Mouse (Mus musculus): ENCODE results near the gene Pik3ap1. TPM values are rescaled to one million over a fixed set of nuclear protein-coding genes. Genes with fewer than 3 reads are reported as not detected.

The Pik3ap1 gene
- polyA plus RNA-seq, 1 experiment from 2014 or later = 8.6 TPM

DNA sequence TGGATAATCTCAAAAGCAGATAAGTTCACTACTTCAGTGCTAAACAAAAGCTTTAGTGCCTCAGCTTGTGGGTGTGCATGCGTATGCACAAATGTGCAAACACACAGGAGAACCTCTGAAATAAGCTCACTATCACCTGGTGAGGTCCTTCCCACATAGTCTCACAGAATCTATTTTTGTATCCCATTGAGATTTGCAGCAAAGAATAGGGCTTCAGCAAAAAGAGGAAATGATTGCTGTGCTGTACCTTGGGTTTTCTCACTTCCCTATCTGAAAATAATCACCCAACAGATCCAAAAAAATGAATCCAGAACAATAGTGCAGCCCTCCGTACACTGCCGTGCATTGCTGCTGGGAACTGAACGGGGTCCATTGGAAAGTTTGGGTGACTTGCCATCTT, 12.6 kb downstream of the Pik3ap1 start:
- no peak for ATAC-seq
- no peaks in the 10 kb centered on the region for H3K36me3 ChIP-seq (ENCODE audit: insufficient read depth, low read length)
- TF ChIP-seq CTCF (IDR thresholded peaks at IDR 0.05) = no peak
- H3K27ac ChIP-seq (ENCODE audit: low read length) = no peak overlapping the region
- H3K9me3 ChIP-seq (ENCODE audit: low read length) = no peaks in the 10 kb centered on the region
- peaks cover 5% of the 10 kb centered on the region; the same call in 1 of the 2 replicates for H3K4me1 ChIP-seq (ENCODE audit: insufficient read depth, low read depth, low read length)
- no peaks in the 10 kb centered on the region for H3K27me3 ChIP-seq (replicated peaks; ENCODE audit: insufficient read depth, low read length)
- DNase-seq (ENCODE audit: low spot score) = no peak
- 76% methylated on average over 4 of the region's 4 CpGs for WGBS
- H3K4me2 ChIP-seq (replicated peaks; ENCODE audit: low read depth, low read length) = no peak overlapping the region
- H3K9ac ChIP-seq (replicated peaks; ENCODE audit: low read depth) = no peak overlapping the region
- no peak overlapping the region for H3K4me3 ChIP-seq (ENCODE audit: low read depth, low read length)

DNA sequence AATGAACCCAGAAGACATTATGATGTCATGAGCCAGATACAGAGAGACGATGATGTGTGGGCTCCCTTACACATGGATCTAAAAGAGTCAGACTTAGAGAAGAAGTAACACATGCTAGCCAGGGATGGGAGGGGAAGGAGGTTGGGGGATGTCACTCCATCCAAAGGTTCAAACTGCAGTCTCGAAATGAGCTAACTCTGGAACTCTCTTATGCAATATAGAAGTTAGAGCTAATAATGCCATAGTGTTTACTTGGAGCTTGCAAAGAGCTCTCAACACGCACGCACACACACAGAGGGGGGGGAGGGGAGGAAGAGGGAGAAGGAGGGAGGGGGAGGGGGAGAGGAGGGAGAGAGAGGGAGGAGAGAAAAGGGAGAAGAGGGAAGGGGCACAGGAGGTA, 13.5 kb downstream of the Pik3ap1 start:
- ATAC-seq (no peak), DNase-seq (ENCODE audit: low spot score) (peak; percentile 46)
- H3K27ac ChIP-seq (ENCODE audit: low read length) = no peak overlapping the region
- H3K36me3 ChIP-seq (ENCODE audit: insufficient read depth, low read length) = no peaks in the 10 kb centered on the region
- no peak overlapping the region for H3K4me3 ChIP-seq (ENCODE audit: low read depth, low read length)
- H3K9ac ChIP-seq (replicated peaks; ENCODE audit: low read depth) = no peak overlapping the region
- H3K4me1 ChIP-seq (ENCODE audit: insufficient read depth, low read depth, low read length) = peaks cover 5% of the 10 kb centered on the region; the same call in 1 of the 2 replicates
- no peaks in the 10 kb centered on the region for H3K9me3 ChIP-seq (ENCODE audit: low read length)
- WGBS = 40% methylated on average over 4 of the region's 4 CpGs
- no peak overlapping the region for H3K4me2 ChIP-seq (replicated peaks; ENCODE audit: low read depth, low read length)
- no peaks in the 10 kb centered on the region for H3K27me3 ChIP-seq (replicated peaks; ENCODE audit: insufficient read depth, low read length)
- TF ChIP-seq EP300 (IDR thresholded peaks at IDR 0.05) (no peak), CTCF (IDR thresholded peaks at IDR 0.05) (no peak)

DNA sequence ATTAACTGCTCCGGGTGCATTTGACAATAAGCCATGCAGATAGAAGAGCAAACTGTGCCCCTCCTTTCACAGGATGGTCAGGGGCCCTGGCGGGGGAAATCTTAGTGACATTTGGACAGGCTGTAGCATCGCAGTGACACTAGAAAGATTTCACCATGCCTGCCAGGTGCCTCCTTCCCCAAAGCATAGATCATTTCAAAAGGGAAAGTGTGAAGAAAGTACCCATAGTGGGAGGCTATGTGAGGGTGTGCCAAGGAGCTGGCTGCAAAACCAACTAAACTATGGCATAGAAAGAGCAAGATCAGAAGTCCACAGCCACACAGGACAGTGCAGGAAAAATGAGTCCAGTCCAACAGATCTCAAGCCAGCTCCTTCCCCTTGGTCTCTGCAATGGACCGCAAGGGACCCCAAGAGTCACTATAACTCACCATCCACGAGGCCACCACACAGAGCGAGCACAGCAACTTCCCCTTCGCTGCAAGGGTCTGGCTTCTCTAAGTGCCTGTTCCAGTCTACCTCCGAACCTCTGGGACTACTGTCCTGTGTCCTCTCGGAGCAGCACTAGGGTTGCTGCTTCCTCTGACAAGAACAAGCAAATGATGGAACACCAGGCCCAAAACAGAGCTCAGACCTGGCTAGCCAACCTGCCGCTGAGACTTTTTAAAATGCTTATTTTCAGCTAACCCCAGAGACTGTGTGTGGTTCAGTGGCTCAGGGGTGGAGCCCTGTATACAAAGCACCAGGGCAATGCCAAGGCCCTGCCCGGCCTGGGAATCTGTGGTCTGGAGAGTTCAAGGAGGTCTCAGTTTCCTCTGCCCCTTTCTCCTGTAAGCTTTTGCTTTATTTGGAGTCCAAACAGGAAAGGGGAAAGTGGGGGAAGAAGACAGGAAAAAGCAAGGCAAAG, 15.1 kb downstream of the Pik3ap1 start:
- Histone ChIP-seq H3K4me3 (ENCODE audit: low read depth, low read length) (no peak overlapping the region), H3K9ac (replicated peaks; ENCODE audit: low read depth) (no peak overlapping the region), H3K4me1 (ENCODE audit: insufficient read depth, low read depth, low read length) (peaks cover 5% of the 10 kb centered on the region; the same call in 1 of the 2 replicates), H3K4me2 (replicated peaks; ENCODE audit: low read depth, low read length) (no peak overlapping the region), H3K27ac (ENCODE audit: low read length) (no peak overlapping the region), H3K9me3 (ENCODE audit: low read length) (no peaks in the 10 kb centered on the region), H3K27me3 (replicated peaks; ENCODE audit: insufficient read depth, low read length) (no peaks in the 10 kb centered on the region), H3K36me3 (ENCODE audit: insufficient read depth, low read length) (no peaks in the 10 kb centered on the region)
- DNase-seq (ENCODE audit: low spot score) (no peak), ATAC-seq (no peak)
- 71% methylated on average over 11 of the region's 11 CpGs for WGBS
- TF ChIP-seq CTCF (IDR thresholded peaks at IDR 0.05) = no peak
- no peak for TF ChIP-seq EP300 (IDR thresholded peaks at IDR 0.05)

DNA sequence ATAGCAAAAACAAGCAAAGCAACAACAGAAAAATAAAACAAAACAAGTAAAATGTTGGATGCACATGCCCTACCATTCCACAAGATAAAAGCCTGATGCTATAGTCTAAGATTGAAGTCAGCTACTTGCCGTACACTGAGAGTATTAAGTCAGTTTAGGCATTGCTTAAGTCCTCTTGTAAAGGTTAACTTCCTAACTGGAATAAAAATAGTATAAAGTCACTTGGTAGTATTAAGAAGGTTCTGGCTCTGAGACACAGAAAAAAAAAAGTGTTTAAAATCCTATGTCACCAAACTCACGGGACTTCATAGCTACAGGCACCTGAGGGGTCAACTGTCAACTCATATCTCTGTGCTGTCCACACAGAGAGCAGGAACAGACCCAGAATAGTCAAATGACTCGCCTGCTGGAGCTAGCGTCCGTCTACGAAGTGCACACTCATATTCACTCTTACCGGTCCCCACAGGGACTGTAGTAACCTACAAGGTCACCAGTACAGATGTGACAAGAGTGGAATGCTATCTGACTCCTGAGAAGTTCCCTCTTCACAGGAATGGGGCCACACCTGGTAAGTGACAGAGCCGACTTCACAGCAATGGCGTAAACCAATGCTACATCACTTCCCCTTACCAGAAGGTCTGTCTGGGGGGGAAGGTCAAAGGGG, 17.9 kb downstream of the Pik3ap1 start:
- Histone ChIP-seq H3K27me3 (replicated peaks; ENCODE audit: insufficient read depth, low read length) (no peaks in the 10 kb centered on the region), H3K9me3 (ENCODE audit: low read length) (no peaks in the 10 kb centered on the region), H3K4me3 (ENCODE audit: low read depth, low read length) (no peak overlapping the region), H3K4me2 (replicated peaks; ENCODE audit: low read depth, low read length) (no peak overlapping the region), H3K9ac (replicated peaks; ENCODE audit: low read depth) (no peak overlapping the region), H3K36me3 (ENCODE audit: insufficient read depth, low read length) (no peaks in the 10 kb centered on the region), H3K27ac (ENCODE audit: low read length) (no peak overlapping the region), H3K4me1 (ENCODE audit: insufficient read depth, low read depth, low read length) (peaks cover 5% of the 10 kb centered on the region; the same call in 1 of the 2 replicates)
- DNase-seq (ENCODE audit: low spot score) = no peak
- no peak for ATAC-seq
- TF ChIP-seq CTCF (IDR thresholded peaks at IDR 0.05) (no peak), EP300 (IDR thresholded peaks at IDR 0.05) (no peak)
- 56% methylated on average over 9 of the region's 9 CpGs for WGBS

DNA sequence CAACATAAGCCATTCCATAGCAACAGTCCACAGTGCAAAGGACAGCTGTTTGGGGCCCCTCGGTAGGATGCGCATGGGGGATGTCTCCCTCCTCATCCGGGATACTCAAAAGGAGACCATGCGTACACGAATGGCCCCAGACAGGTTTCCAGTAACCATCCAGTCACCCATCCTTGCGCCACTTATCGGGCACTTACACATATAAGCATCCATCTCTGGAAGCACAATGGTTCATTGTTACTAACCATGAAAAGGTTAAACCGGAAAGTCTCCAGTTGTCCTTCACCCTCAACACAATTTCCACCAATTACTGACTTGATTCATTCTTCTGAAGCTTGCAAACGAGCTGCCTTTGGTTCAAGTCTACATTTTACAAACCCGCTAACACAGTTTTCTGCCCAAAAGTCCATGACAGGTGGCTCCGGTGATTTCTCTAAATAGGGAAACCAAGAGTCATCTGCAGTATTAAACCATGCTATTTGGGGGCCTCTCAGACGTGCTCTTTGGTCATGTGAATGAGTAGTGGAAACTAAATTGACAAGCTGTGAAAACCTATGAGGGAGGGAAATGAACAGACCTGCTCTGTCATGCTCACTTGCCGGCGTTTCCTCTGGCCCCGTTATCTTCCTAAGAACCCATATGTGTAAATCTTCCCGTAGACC, 18.6 kb downstream of the Pik3ap1 start:
- no peak overlapping the region for H3K9ac ChIP-seq (replicated peaks; ENCODE audit: low read depth)
- no peak for TF ChIP-seq CTCF (IDR thresholded peaks at IDR 0.05)
- H3K36me3 ChIP-seq (ENCODE audit: insufficient read depth, low read length) = no peaks in the 10 kb centered on the region
- H3K4me3 ChIP-seq (ENCODE audit: low read depth, low read length) = no peak overlapping the region
- H3K27ac ChIP-seq (ENCODE audit: low read length) = no peak overlapping the region
- WGBS = 79% methylated on average over 16 of the region's 16 CpGs
- no peaks in the 10 kb centered on the region for H3K9me3 ChIP-seq (ENCODE audit: low read length)
- no peak for DNase-seq (ENCODE audit: low spot score)
- H3K27me3 ChIP-seq (replicated peaks; ENCODE audit: insufficient read depth, low read length) = no peaks in the 10 kb centered on the region
- no peak overlapping the region for H3K4me2 ChIP-seq (replicated peaks; ENCODE audit: low read depth, low read length)
- ATAC-seq = no peak
- peaks cover 5% of the 10 kb centered on the region; the same call in 1 of the 2 replicates for H3K4me1 ChIP-seq (ENCODE audit: insufficient read depth, low read depth, low read length)

DNA sequence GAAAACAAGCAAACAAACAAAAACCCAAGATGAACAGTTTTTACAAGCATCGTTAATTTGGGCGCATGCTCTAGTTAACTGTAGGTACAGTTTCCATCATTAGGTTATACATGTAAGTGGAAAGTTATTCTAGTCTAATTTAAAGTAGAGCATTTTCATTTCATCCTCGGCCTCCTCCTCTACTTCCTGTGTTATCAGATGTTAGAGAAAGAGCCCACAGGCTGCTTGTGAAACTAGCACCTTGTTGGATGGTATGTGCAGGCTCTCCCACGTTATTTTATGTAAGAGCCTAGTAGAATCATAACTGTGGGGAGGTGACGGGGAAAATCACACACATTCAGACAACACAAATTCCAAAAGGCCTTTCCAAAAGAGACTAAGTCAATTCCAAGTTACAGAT, 19.3 kb downstream of the Pik3ap1 start:
- 83% methylated on average over 5 of the region's 5 CpGs for WGBS
- Histone ChIP-seq H3K4me2 (replicated peaks; ENCODE audit: low read depth, low read length) (no peak overlapping the region), H3K27me3 (replicated peaks; ENCODE audit: insufficient read depth, low read length) (no peaks in the 10 kb centered on the region), H3K9me3 (ENCODE audit: low read length) (no peaks in the 10 kb centered on the region), H3K36me3 (ENCODE audit: insufficient read depth, low read length) (no peaks in the 10 kb centered on the region), H3K9ac (replicated peaks; ENCODE audit: low read depth) (no peak overlapping the region), H3K4me3 (ENCODE audit: low read depth, low read length) (no peak overlapping the region), H3K4me1 (ENCODE audit: insufficient read depth, low read depth, low read length) (peaks cover 5% of the 10 kb centered on the region; the same call in 1 of the 2 replicates), H3K27ac (ENCODE audit: low read length) (no peak overlapping the region)
- DNase-seq (ENCODE audit: low spot score) (no peak), ATAC-seq (no peak)
- no peak for TF ChIP-seq CTCF (IDR thresholded peaks at IDR 0.05)
